Mouse (Mus musculus) testis, adult 2 months (tissue): ENCODE data around the gene Rpl39l.

ENCODE experiments used
- CTCF ChIP-seq: fragments of 200-500 bp; IDR thresholded peaks from 2 replicates; pipeline ENCODE4 v1.5.1; 2012; ENCODE audit warnings: low read depth, mild to moderate bottlenecking, inconsistent platforms, low read length, moderate library complexity; ENCODE audit not compliant: control insufficient read depth, insufficient read depth, insufficient replicate concordance
- POLR2A ChIP-seq: fragments of 200-500 bp; IDR thresholded peaks from 2 replicates; pipeline ENCODE4 v1.6.1; 2012; ENCODE audit warnings: low read depth, mild to moderate bottlenecking, inconsistent platforms, low read length, moderate library complexity; ENCODE audit not compliant: control insufficient read depth

GRCm38 (mm10) chr16:10169123-10169905, 712 bp upstream of the Rpl39l start:
- TF ChIP-seq CTCF = no peak
- no peak for TF ChIP-seq POLR2A
